Mouse (Mus musculus) G1E (cell line): Measurements from ENCODE around the gene Pgm2. TPM values are rescaled to one million over a fixed set of nuclear protein-coding genes. Genes with fewer than 3 reads are reported as not detected.

Experiments used
- ATAC-seq: 2 replicates; pipeline ENCODE4 v1.8.0; 2016; ENCODE audit warnings: mild to moderate bottlenecking; ENCODE audit not compliant: insufficient number of reproducible peaks, poor library complexity, low FRiP score, severe bottlenecking; ENCODE audit errors: extremely low read depth
- DNase-seq: peaks from one replicate; pipeline ENCODE4 v3.0.0; 2012; ENCODE audit warnings: low spot score
- H3K27me3 ChIP-seq: 2 replicates; pipeline ENCODE4 v1.6.1; 2012; ENCODE audit warnings: mild to moderate bottlenecking, low read length, inconsistent platforms; ENCODE audit not compliant: insufficient read depth
- H3K36me3 ChIP-seq: replicated peaks from 2 replicates; pipeline ENCODE3; 2012; ENCODE audit warnings: mild to moderate bottlenecking, inconsistent platforms
- H3K4me1 ChIP-seq: 2 replicates; pipeline ENCODE4 v1.6.1; 2012; ENCODE audit warnings: low read depth, low read length, inconsistent platforms, mixed read lengths; ENCODE audit not compliant: insufficient read depth
- H3K4me3 ChIP-seq: 2 replicates; pipeline ENCODE4 v1.5.1; 2012; ENCODE audit warnings: low read depth, mild to moderate bottlenecking, inconsistent platforms, low read length, moderate library complexity, mixed read lengths
- H3K9me3 ChIP-seq: replicated peaks from 2 replicates; pipeline ENCODE4 v1.6.1; 2012; ENCODE audit warnings: inconsistent platforms
- CTCF ChIP-seq: IDR thresholded peaks from 2 replicates; pipeline ENCODE4 v1.5.1; 2012; ENCODE audit warnings: low read depth, low read length, inconsistent platforms, mixed read lengths
- GATA1 ChIP-seq: IDR thresholded peaks from 2 replicates; pipeline ENCODE4 v1.6.1; 2012; ENCODE audit warnings: borderline replicate concordance, low read length, inconsistent platforms, mixed read lengths
- GATA2 ChIP-seq: IDR thresholded peaks from 2 replicates; pipeline ENCODE4 v1.6.1; 2012; ENCODE audit warnings: low read depth, low read length, inconsistent platforms, borderline replicate concordance
- POLR2AphosphoS5 ChIP-seq: IDR thresholded peaks from 2 replicates; pipeline ENCODE4 v1.6.1; 2012; ENCODE audit warnings: low read depth, low read length, inconsistent platforms; ENCODE audit not compliant: insufficient replicate concordance
- TAL1 ChIP-seq: conservative IDR thresholded peaks from 2 replicates; pipeline ENCODE4 v1.6.1; 2012; ENCODE audit warnings: low read depth, low read length, inconsistent platforms, mixed read lengths
- polyA plus RNA-seq: library from polyadenylated mRNA; stranded (reverse); fragments of >175 nt; gene quantifications from 2 replicates; pipeline ENCODE4 v1.2.3, GENCODE M21; 2012
- total RNA-seq, 2 experiments: library from RNA; stranded (forward) in 1 of 2; stranded (reverse) in 1 of 2; fragments of 200-1000 nt in 1 of 2; fragments of >200 nt in 1 of 2; fragmentation: Nextera tagmentation in 1 of 2; gene quantifications; 2 replicates each; pipeline ENCODE4 v1.2.3; 2014 to 2017

Gene Pgm2
- total and polyA plus RNA-seq, 3 experiments = 49.0 to 101 (median 65.8) TPM

DNA sequence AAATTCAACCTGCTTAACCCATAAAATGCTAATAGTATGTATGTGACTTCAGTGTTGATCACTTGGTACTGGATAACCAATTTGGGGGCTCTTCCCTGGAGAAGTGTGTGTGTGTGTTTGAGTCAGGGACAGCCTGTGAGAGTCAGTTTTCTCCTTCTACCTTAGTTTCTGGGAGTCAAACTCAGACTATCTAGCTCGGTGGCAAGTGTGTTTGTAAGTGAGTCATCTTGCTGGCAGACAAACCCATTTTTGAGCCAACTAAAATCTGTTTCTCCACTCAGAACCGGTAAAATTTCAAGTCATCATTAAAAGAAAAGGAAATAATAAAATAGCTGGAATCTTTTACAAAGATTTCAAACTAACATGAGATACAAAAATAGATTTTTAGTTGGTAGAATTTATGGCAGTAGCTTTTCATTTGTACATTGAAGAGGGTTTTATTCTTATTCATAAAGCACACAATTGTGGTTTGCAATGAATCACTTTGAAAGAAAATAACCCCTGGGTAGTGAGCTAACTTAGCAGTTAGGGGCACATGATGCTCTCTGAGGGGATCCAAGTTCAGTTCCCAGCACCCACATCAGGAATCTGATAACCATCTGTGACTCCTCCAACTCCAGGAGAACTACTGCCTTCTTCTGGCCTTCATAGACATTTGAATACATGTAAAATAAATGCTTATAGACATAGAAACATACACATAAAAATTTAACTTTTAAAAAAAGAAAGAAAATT, 21.8 kb upstream of the Pgm2 start:
- H3K36me3 ChIP-seq = no peaks in the 10 kb centered on the region
- H3K4me1 ChIP-seq = no peaks in the 10 kb centered on the region
- no peak overlapping the region for H3K4me3 ChIP-seq
- no peak for DNase-seq
- TF ChIP-seq POLR2AphosphoS5 (no peak), CTCF (no peak), TAL1 (no peak), GATA1 (no peak), GATA2 (no peak)
- H3K27me3 ChIP-seq = peaks cover 9% of the 10 kb centered on the region
- no peak for ATAC-seq
- H3K9me3 ChIP-seq = no peaks in the 10 kb centered on the region

DNA sequence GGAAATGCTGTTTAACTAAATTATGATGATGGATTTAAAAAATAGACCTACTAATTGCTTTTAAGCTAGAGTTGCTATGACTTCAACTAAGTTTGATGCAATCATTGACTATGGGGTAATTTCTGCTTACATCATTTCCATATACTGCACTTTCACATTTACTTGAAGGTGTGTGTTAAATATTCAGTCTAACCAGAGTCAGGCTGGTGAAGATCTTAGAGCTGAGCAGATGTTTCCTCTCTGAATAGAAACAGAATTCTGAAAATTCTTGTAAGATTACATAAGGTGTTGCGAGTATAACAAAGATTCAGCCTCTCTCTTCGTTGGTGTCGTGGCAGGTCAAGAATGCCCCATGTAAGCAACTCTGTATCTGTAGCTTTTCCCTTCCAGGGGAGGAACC, 18.3 kb upstream of the Pgm2 start:
- Histone ChIP-seq H3K9me3 (no peaks in the 10 kb centered on the region), H3K4me3 (no peak overlapping the region), H3K27me3 (peaks cover 14% of the 10 kb centered on the region), H3K36me3 (no peaks in the 10 kb centered on the region), H3K4me1 (no peaks in the 10 kb centered on the region)
- no peak for ATAC-seq
- no peak for DNase-seq
- TF ChIP-seq GATA2 (no peak), POLR2AphosphoS5 (no peak), CTCF (no peak), GATA1 (no peak), TAL1 (no peak)

DNA sequence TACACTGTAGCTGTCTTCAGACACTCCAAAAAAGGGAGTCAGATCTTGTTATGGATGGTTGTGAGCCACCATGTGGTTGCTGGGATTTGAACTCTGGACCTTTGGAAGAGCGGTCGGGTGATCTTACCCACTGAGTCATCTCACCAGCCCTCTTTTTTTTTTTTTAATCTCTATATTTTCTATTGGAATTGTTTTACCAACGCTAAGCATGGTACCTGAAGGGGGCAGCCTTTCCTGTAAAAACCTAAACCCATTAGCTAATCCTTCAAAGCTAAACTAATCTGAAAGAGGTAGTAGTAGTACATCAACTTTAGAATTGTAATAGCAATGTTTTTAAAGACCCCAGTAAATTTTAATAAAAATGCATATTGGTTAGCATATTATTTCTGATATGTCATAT, 17.2 kb upstream of the Pgm2 start:
- no peak for DNase-seq
- H3K27me3 ChIP-seq = peaks cover 14% of the 10 kb centered on the region
- H3K4me3 ChIP-seq = no peak overlapping the region
- no peaks in the 10 kb centered on the region for H3K9me3 ChIP-seq
- no peaks in the 10 kb centered on the region for H3K36me3 ChIP-seq
- TF ChIP-seq CTCF = no peak
- TF ChIP-seq GATA2 = no peak
- TF ChIP-seq TAL1 = no peak
- H3K4me1 ChIP-seq = no peaks in the 10 kb centered on the region
- ATAC-seq = no peak

DNA sequence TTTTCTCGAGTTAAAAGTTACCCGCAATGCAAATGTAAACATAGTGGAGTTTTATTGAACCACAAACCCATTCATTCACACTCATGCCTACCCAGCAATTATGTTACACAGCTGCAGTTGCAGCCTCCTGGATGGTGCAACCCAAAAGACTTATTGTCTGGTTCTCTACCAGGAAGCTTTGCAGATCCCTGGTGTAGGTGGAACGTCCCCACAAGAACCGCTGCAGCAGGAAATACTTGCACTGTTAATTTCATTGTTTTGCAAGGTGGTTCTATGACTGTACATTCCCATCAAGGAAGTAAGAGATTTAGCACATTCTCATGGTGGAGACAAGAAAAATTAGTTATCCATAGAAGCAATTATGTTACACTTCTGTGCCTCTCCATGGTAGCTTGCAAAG, 15.4 kb upstream of the Pgm2 start:
- no peaks in the 10 kb centered on the region for H3K36me3 ChIP-seq
- ATAC-seq = no peak
- no peak overlapping the region for H3K4me3 ChIP-seq
- no peak for TF ChIP-seq POLR2AphosphoS5
- no peak for TF ChIP-seq GATA1
- TF ChIP-seq TAL1 = no peak
- TF ChIP-seq CTCF = no peak
- no peak for TF ChIP-seq GATA2
- no peak for DNase-seq
- H3K27me3 ChIP-seq = peaks cover 24% of the 10 kb centered on the region
- no peaks in the 10 kb centered on the region for H3K9me3 ChIP-seq
- no peaks in the 10 kb centered on the region for H3K4me1 ChIP-seq

DNA sequence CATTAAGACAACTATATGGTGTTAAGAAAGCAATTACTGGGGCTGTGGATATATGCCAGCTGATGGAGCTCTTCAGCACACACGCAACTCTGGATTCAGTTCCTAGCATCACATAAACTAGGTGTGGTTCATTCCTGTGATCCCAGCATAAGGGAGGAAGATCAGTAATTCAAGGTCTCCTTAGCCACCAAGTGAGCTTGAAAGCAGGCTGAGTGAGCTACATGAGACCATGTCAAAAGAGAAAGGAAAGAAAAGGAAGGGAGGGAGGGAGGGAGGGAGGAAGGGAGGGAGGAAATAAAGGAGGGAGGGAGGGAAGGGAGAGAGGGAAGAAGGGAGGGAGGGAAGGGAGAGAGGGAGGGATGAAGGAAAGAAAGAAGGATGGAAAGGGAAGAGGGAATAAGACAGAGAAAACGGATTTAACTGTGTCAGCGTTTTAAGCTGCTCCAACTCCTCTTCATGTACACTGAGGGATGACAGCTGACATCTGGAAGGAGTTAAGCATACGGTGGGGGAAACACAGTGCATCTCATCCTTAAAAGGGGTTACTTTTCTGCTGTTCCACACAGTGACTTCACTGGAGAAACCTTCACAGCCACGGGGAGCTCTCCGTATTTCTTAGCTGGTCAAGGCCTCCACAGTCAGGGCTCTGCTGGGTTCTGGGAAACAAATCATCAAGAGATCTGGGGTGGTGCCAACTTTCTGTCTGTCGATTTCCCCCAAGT, 13.8 kb upstream of the Pgm2 start:
- no peaks in the 10 kb centered on the region for H3K4me1 ChIP-seq
- no peaks in the 10 kb centered on the region for H3K36me3 ChIP-seq
- H3K4me3 ChIP-seq = no peak overlapping the region
- H3K9me3 ChIP-seq = no peaks in the 10 kb centered on the region
- no peak for DNase-seq
- TF ChIP-seq CTCF (no peak), GATA2 (no peak), POLR2AphosphoS5 (no peak), GATA1 (no peak), TAL1 (no peak)
- ATAC-seq = no peak
- peaks cover 29% of the 10 kb centered on the region for H3K27me3 ChIP-seq

DNA sequence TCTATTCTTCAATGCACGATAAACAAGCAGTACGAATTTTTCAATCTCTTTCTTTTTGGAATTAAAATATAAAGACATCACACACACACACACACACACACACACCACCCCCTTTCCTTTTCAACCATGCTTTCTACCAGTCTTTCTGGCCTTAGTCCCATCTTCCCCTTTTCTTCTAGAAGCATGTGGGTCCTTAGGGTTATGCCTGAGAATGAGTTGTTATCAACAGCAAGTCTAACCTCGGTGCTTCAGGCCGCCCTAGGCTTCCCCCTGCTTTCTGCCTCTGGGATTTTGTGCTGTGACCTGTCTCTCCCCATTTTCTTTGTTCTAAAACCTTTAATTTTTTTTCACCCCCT, 13.3 kb upstream of the Pgm2 start:
- Histone ChIP-seq H3K4me3 (no peak overlapping the region), H3K4me1 (no peaks in the 10 kb centered on the region), H3K9me3 (no peaks in the 10 kb centered on the region), H3K27me3 (peaks cover 31% of the 10 kb centered on the region), H3K36me3 (no peaks in the 10 kb centered on the region)
- DNase-seq (no peak), ATAC-seq (no peak)
- no peak for TF ChIP-seq CTCF
- no peak for TF ChIP-seq GATA2
- TF ChIP-seq TAL1 = no peak
- no peak for TF ChIP-seq GATA1
- TF ChIP-seq POLR2AphosphoS5 = no peak
